Mouse (Mus musculus) cerebellum, postnatal 4 days (tissue): ENCODE measurements around the gene Grk5.

Experiments used
- DNase-seq, 2 experiments: peaks; one replicate each; pipeline ENCODE4 v3.0.0; 2022; ENCODE audit warnings: low spot score in 2 of 2, mixed read lengths in 1 of 2

Gene Grk5

GRCm38 (mm10) chr19:60973508-60973907 lies 84.0 kb downstream of the Grk5 start:
- no peak for DNase-seq

DNA sequence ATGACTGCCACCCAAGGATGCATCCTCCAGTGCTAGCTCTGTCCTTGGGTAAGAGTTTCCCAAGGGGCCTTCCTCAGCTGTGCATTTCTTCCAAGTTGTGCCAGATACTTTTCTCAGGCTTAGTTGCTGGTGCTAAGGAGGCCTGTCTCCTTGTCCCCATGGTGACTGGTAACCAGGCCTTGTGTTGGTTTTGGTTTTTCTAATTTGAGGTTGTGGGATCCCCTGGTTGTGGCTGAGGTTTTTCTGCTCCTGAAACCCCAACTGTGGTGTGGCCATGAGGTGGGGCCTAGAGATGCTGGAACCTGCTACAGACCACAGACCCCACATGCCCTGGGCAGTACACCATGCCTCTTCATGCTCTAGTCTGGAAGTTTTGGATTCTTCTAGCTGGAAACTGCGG lies 90.0 kb downstream of the Grk5 start:
- no peak for DNase-seq

- DNase-seq, result no peak
Measured at GRCm38 (mm10) chr19:60981391-60981790, 91.8 kb downstream of the Grk5 start.

DNA sequence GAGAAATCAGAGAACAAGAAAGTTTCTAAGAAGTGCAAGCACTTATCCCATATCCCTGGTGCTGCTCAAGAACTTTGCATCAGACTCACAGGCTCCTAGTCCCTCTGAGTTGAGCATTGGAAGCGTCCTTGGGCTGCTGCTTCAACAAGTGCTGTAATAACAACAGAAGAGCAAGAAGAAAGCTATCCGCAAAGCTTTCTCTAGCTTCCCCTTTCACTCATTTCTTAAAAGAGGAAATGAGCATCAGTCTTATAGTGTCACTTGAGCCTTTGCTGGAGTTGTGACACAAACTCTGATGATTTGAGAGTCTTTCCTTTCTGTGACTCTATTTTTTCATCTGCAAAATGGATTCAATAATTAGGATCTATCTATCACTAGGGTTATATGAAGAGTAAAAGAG lies 92.3 kb downstream of the Grk5 start:
- DNase-seq, result no peak

DNA sequence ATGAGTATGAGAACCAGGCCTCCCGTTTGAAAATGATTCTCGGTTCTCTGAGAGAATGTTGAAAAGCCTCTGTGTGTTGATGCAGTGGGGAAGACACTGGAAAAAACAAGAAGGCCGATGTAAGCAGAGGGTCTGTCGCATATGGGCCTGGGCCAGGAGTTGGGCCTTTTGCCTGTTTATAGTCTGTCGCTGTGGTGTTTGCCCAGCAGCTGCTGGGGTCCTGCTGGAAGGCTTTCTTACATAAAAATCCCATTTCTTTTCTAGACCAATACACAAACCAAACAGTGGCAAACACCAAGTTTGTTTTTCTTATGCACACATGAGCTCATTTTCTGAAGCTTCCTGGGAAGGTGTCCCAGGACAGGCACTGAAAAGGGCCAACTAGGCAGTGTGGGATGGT lies 100.2 kb downstream of the Grk5 start:
- DNase-seq, result no peak

GRCm38 (mm10) chr19:60994214-60994613 lies 104.7 kb downstream of the Grk5 start:
- no peak for DNase-seq

DNA sequence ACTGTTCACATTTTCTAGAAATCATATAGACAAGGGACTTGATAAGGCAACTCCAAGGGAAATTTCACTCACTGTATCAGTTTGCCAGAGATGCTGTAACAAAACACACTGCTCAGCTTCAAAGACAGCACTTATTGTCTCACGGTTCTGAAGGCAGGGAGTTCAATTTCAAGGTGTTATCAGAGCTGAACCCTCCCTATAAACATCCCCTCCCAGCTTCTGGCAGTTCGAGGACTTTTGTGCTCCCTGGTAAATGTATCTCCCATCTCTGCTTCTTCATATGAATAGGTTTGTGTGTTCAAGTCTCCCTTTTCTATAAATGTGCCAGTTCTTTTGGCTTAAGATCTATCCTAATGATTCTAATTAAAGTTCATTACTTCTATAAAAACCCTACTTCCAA lies 105.3 kb downstream of the Grk5 start:
- no peak for DNase-seq

- DNase-seq, result no peak
Measured at GRCm38 (mm10) chr19:60997784-60998183, 108.2 kb downstream of the Grk5 start.

- DNase-seq, result no peak
Measured at GRCm38 (mm10) chr19:60999652-61000051, 110.1 kb downstream of the Grk5 start.

DNA sequence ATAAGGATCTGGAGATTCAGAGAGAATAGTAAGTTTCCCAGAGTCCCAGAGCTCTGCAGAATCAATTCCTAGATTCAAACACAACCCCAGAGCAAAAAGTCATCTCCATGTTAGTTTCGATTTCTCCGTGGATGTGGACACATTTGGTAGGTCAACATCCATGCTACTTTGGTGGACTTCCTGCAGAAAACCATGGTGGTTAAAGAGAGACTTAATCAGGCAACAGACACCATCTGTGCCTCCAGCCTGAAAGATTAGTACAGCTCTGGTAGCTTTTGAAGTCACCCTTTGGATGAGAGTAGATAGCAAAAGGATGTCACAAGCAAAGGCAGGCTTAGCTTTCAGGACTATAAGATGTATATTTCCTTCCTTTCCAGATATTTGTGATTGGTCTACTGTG lies 111.4 kb downstream of the Grk5 start:
- no peak for DNase-seq

- no peak for DNase-seq
Measured at GRCm38 (mm10) chr19:61009266-61009665, 119.7 kb downstream of the Grk5 start.

DNA sequence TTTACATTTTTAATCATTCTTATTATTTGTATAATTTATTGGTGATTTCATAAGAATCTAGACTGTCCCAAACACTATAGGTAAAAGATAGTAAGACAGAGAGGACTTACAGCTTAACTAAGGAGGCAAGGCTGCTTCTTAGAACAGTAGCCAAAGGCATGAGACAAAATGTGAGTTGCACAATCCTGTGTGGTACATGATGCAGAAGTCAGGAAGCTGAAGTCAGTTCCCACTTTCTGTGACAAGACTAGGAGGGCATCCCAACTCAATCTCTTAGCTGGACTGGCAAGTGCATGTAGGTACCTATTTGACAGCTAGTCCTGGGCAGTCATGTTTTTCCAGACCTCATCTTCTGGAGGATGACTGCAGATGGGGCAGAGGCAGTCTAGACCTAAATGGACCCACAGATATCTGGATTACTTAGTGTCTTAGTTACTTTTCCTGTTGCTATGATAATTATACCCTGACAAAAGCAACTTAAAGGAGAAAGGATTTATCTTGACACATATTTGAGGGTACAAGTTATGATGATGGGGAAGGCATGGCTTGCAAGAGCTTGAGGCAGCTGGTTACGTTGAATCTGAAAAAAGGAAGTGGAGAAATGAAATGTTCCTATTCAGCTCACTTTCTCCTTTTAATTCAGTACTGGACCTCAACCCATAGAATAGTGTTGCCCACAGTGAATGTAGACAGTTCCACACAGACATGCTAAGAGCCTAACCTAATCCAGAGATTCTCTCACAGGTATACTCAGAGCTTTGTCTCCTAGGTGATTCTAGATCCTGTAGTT lies 128.1 kb downstream of the Grk5 start:
- DNase-seq, result no peak

DNA sequence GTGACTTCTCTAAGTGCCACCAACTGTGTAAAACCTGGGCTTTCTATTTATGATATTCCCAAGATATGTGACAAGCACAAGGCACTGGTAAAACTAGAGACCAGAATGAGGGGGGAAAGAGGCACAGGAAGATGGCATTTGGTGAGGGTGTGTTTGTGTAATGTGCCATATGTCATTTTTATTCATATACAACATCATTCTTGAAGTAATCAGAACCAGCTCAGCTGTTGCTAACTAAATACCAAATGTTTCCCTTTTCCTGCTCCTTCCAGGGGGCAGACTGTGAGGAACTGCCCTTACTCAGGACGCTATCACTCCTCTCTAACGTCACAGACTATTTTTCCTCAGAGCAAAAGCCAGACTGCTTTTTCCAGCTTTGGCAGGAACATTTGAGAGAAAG lies 132.0 kb downstream of the Grk5 start:
- no peak for DNase-seq

- DNase-seq, result no peak
Measured at GRCm38 (mm10) chr19:61021939-61022566, 132.5 kb downstream of the Grk5 start.

GRCm38 (mm10) chr19:61031570-61031969 lies 142.0 kb downstream of the Grk5 start:
- no peak for DNase-seq

DNA sequence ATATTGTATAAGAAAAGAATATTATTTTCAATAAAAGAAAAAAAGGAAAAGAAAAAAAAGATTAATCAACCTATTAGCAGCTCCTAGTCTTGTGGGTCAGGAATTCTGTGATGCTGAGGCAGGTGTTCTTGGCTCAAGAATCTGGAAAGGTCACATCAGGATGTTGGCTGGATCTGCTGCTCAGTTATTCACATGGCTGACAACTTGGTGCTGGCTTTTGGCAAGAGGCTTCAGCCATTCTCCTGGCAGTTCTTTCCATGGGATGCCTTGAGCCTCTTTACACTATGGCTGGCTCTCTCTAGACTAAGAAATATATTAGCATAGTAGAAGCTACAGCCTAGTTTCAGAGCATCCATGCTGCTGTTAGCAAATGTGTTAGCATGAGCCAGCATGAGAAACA lies 149.6 kb downstream of the Grk5 start:
- DNase-seq, result no peak

DNA sequence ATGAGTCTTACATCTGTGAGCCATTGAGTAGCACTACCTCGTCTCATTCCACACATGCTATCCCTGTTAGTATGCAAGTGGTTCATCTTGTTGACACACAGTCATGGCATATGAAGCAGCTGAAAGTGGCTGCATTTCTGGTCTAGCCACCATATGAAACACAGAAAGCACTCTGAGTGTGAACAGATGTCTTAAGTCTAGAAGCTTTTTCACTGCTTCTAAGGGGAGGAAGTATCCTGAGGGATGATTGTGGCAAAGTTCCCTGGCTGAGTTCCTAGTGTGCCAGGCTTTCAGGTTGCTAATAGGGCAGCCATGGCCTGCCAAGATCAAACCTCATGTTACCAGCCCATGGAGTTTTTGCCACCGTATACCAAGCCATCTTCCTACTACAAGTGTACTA lies 159.1 kb downstream of the Grk5 start:
- DNase-seq, result no peak

DNA sequence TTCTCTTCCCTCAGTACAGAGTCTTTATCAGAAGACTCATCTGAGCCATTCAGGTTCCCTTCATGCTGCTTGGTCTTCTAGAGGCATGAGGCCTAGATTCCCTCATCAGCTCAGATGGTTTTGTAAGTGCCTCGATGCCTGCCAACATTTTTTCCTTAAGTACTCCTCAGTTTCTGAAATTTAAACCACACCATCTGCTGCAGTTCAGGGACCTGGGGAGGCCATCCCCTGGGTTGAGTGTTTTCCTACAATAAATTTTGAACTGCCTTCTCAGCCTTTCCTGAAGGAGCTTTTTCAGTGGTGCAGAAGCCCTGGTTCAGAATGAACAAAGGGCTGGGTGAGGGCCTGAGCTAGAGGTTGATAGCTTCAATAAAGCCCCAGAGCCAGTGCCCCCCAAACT lies 159.9 kb downstream of the Grk5 start:
- DNase-seq, result no peak

DNA sequence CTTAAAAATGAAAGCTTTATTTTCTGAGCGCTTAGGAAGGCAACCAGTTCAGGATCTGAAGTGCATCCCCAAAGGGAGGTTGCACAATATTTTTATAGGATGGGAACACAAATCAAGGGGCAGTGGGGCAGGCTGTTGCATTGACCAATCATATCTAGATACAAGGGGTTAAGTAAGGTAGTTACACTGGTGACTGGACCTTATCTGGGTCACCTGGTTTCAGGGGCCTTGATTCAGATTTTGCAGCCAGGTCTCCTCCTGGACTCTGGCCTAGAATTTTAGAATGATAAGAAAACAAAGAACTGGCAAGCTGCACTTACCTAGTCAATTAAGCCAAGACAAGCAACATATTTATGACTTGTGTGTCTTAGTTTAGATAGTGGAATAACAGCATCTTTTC lies 161.6 kb downstream of the Grk5 start:
- DNase-seq, result no peak

DNA sequence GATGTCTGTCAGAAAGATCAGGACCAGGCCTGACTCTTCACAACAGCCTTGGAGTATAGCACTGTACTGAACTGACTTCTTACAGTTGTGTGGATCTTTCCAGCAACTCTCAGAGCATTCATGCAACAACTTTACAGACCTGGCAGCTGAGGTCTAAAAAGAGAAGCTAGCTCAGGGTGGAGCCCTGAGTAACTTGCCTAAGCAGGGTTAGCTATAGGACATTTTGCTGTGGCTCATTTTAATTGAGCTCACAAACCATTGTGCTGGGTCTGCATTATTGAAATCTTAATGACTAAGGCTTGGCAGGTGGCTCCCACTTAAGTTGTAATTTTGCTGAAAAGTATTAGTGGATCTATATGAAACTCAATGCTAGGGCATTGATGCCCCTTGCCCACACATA lies 162.5 kb downstream of the Grk5 start:
- DNase-seq, result no peak

DNA sequence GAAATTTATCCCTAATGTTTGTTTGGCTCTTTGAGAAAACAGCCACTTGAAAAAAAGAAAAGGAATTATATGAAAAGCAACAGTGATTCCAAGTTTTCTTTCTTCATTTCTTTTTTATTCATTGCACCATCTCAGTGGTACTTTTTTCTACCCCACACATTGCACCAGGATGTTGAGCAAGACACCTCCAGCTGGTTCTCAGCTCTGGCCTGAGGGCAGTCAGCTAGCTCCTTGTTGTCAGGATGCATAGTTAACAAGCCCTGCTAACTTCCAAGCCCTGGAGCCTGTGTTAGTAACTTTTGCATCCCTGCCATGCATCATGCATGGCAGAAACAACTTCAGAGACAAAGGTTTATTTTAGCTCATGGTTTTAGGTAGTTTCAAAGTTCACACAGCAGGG lies 163.2 kb downstream of the Grk5 start:
- no peak for DNase-seq

GRCm38 (mm10) chr19:61056783-61057410 lies 167.3 kb downstream of the Grk5 start:
- no peak for DNase-seq

GRCm38 (mm10) chr19:61057581-61057980 lies 168.0 kb downstream of the Grk5 start:
- no peak for DNase-seq
